Mouse (Mus musculus): ENCODE data around the gene Csn1s2b. TPM values are rescaled to one million over a fixed set of nuclear protein-coding genes. Genes with fewer than 3 reads are reported as not detected.
"Not testable (repeated sequence)": the region's sequence is repeated elsewhere in the genome, so short reads cannot be mapped to it uniquely, and the experiment has no call there.

Csn1s2b gene
- polyA plus RNA-seq (2012; rRNA removed): not detected in 2 replicates

DNA sequence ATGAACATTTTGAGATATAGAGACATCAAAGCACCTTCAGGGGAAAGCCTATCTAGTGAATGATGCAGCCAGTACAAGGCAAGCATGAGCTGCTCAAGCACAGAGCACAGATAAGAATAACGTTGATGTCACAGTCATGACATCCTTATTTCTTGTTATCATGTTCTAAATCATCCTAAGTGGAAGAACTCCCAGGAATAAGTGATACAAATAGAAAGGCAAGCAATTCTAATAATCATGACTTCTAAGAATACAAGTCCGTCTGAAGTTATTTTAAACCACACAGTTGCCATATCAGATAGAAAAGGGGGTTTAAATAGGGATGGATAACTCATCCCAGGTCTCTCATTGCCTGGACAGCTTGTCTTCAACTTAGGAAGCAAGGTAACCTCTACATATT lies at the start of gene Csn1s2b:
TSS of gene Csn1s2b (plus strand) at position 301 of the 400 bp plus-strand sequence.
- no peak within 1 kb of the TSS for H3K27ac ChIP-seq (ENCODE audit: insufficient read depth, low read length)
- no peak within 1 kb of the TSS for H3K4me3 ChIP-seq (replicated peaks; ENCODE audit: insufficient read depth, low read depth, low read length)
- TF ChIP-seq POLR2A (IDR thresholded peaks at IDR 0.05; ENCODE audit: borderline replicate concordance, insufficient read depth, low read length) (no peak), CTCF (IDR thresholded peaks at IDR 0.05; ENCODE audit: borderline replicate concordance, insufficient read depth, low read depth, low read length) (no peak)
- no peak for DNase-seq
- H3K4me1 ChIP-seq (ENCODE audit: control insufficient read depth, insufficient read depth, low read length): no peaks in the 10 kb centered on the region
- WGBS: 86% methylated on average over 2 of the region's 2 CpGs
- no peaks in the 10 kb centered on the region for H3K27me3 ChIP-seq (ENCODE audit: control insufficient read depth, insufficient read depth, low read length)

DNA sequence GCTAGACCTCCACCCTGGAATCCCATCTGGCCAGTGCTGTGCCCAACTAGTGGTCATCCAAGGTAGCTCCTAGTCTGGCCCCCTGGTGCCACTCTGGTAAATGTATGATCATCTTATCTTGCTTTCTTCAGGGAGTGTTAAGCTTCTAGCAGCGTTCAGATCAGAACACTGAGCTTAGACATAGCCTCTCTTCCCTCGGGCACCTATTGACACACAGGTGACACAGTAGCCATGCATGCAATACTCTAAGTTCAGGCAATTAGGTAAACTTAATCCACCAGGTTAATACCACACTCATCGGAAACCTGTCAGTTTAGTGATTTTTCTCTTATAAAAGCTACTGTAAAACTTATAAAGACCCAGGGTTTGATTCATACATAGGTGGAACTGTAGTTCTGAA lies 43.3 kb upstream of the Csn1s2b start:
- DNase-seq: no peak
- Histone ChIP-seq H3K4me3 (replicated peaks; ENCODE audit: insufficient read depth, low read depth, low read length) (no peak overlapping the region), H3K27me3 (ENCODE audit: control insufficient read depth, insufficient read depth, low read length) (no peaks in the 10 kb centered on the region), H3K4me1 (ENCODE audit: control insufficient read depth, insufficient read depth, low read length) (no peaks in the 10 kb centered on the region), H3K27ac (ENCODE audit: insufficient read depth, low read length) (no peak overlapping the region)
- no peak for TF ChIP-seq POLR2A (IDR thresholded peaks at IDR 0.05; ENCODE audit: borderline replicate concordance, insufficient read depth, low read length)
- no peak for TF ChIP-seq CTCF (IDR thresholded peaks at IDR 0.05; ENCODE audit: borderline replicate concordance, insufficient read depth, low read depth, low read length)
- 78% methylated on average over 3 of the region's 3 CpGs for WGBS

DNA sequence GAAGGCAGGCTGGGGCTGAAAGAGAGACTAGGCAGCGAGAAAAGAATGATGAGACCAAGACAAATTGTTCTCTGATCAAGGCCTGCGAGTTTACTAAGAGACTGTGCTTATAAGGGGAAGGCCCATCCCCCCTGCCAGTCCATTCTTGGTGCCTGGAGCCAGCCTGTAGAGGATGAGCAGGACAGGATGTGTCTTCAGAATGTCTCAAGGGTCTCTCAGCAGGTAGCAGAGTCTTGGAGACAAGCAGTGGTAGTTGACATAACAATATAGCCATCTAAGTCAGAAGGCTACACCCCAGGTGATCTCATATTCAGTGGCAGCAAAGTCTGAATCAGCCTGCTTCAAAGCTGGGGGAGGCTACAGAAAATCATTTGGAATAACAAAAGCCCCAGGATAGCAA lies 35.7 kb upstream of the Csn1s2b start:
- WGBS: 28% methylated on average over 2 of the region's 2 CpGs
- not testable (repeated sequence) for H3K4me1 ChIP-seq (ENCODE audit: control insufficient read depth, insufficient read depth, low read length); H3K27me3 ChIP-seq (ENCODE audit: control insufficient read depth, insufficient read depth, low read length); DNase-seq; H3K4me3 ChIP-seq (replicated peaks; ENCODE audit: insufficient read depth, low read depth, low read length); H3K27ac ChIP-seq (ENCODE audit: insufficient read depth, low read length)

DNA sequence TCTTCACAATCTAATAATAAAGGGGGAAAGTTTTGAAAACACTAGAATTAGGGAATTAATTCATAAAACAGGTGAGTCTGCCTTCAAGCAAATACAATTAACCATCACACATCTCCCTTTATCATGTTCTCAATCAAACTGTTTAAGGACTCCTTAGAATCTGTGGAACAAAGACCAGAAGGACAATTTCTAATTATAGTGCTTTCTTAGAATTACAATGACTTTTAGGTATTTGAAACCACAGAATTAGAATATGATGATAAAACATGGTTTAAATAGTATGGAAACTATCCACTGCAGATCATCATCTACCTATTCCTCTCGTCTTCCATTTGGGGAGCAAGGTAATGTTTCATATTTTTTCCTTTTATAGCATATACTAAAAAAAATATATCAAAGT lies 33.6 kb upstream of the Csn1s2b start, which contains the start of gene Csn1s2a:
TSS of gene Csn1s2a (plus strand) at position 301 of the 400 bp plus-strand sequence.
- no peak within 1 kb of the TSS for H3K4me3 ChIP-seq (replicated peaks; ENCODE audit: insufficient read depth, low read depth, low read length)
- H3K27me3 ChIP-seq (ENCODE audit: control insufficient read depth, insufficient read depth, low read length): no peaks in the 10 kb centered on the region
- no peak for TF ChIP-seq CTCF (IDR thresholded peaks at IDR 0.05; ENCODE audit: borderline replicate concordance, insufficient read depth, low read depth, low read length)
- TF ChIP-seq POLR2A (IDR thresholded peaks at IDR 0.05; ENCODE audit: borderline replicate concordance, insufficient read depth, low read length): no peak
- DNase-seq: no peak
- H3K4me1 ChIP-seq (ENCODE audit: control insufficient read depth, insufficient read depth, low read length): no peaks in the 10 kb centered on the region
- WGBS: 84% methylated on average over 1 of the region's 1 CpGs
- no peak within 1 kb of the TSS for H3K27ac ChIP-seq (ENCODE audit: insufficient read depth, low read length)

DNA sequence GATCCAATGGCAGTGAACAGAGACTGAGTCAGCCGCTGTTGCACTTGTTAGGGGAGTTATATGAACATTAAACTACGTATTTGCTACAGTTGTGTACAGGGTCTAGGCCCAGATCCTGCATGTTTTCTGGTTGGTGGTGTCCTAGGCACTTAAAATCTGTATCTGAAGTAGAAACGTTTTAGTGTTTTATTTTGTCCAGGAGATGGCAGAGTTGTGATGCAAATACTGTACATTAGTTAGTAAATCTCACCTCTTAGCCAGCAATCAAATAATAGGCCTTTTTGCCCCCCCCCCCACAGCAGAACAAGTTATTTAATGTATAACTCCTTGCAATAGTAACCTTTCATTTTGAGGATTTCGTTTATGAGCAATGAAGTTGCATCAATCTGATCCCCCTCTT lies 25.2 kb upstream of the Csn1s2b start:
- no peak for TF ChIP-seq CTCF (IDR thresholded peaks at IDR 0.05; ENCODE audit: borderline replicate concordance, insufficient read depth, low read depth, low read length)
- no peak for TF ChIP-seq POLR2A (IDR thresholded peaks at IDR 0.05; ENCODE audit: borderline replicate concordance, insufficient read depth, low read length)
- DNase-seq: no peak
- no peaks in the 10 kb centered on the region for H3K27me3 ChIP-seq (ENCODE audit: control insufficient read depth, insufficient read depth, low read length)
- no peaks in the 10 kb centered on the region for H3K4me1 ChIP-seq (ENCODE audit: control insufficient read depth, insufficient read depth, low read length)
- H3K27ac ChIP-seq (ENCODE audit: insufficient read depth, low read length): no peak overlapping the region
- H3K4me3 ChIP-seq (replicated peaks; ENCODE audit: insufficient read depth, low read depth, low read length): no peak overlapping the region
- WGBS: 61% methylated on average over 4 of the region's 4 CpGs

DNA sequence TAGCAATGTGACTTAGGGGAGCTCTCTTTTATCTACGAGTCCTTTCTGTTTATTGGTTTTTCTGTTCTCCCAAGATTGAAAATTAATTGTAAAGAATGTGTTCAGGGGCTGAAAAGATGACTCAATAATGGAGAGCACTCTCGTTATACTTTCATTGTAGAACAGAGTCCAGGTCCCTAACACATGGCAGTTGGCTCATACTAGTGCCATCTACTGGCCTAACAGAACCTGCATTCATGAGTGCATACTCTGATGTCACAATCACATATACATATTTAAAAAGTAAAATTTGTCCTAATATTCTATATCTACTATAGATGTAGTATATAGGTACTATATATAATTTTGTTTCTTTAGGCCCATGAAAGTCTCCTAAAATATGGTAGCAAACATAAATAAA lies 1.4 kb downstream of the Csn1s2b start:
- Histone ChIP-seq H3K4me3 (replicated peaks; ENCODE audit: insufficient read depth, low read depth, low read length) (no peak overlapping the region), H3K27me3 (ENCODE audit: control insufficient read depth, insufficient read depth, low read length) (no peaks in the 10 kb centered on the region), H3K4me1 (ENCODE audit: control insufficient read depth, insufficient read depth, low read length) (no peaks in the 10 kb centered on the region), H3K27ac (ENCODE audit: insufficient read depth, low read length) (no peak overlapping the region)
- DNase-seq: no peak
- TF ChIP-seq POLR2A (IDR thresholded peaks at IDR 0.05; ENCODE audit: borderline replicate concordance, insufficient read depth, low read length): no peak
- WGBS: 62% methylated on average over 2 of the region's 2 CpGs

DNA sequence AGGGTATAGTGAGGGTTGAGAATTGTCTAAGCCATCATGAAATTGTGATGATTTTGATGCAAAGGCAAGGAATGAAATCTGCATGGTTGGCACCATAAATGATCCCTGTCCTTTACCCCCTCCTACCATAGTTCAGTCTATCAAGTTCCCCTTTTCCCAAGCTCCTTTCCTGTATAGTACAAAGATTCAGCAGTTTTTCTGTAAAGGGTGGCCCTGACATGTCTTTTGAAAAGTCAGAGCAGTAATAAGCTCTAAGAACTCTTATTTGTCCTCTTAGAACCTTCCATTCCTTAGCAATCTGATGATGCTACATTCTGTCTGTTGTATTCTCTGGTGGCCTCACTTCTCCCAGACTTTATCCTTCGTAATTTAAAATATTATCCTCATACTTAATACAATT lies 17.5 kb downstream of the Csn1s2b start, which contains the start of gene Prr27:
TSS of gene Prr27 (plus strand) at position 301 of the 400 bp plus-strand sequence.
- Histone ChIP-seq H3K4me3 (replicated peaks; ENCODE audit: insufficient read depth, low read depth, low read length) (no peak within 1 kb of the TSS), H3K4me1 (ENCODE audit: control insufficient read depth, insufficient read depth, low read length) (no peaks in the 10 kb centered on the region), H3K27me3 (ENCODE audit: control insufficient read depth, insufficient read depth, low read length) (no peaks in the 10 kb centered on the region), H3K27ac (ENCODE audit: insufficient read depth, low read length) (no peak within 1 kb of the TSS)
- DNase-seq: no peak
- TF ChIP-seq POLR2A (IDR thresholded peaks at IDR 0.05; ENCODE audit: borderline replicate concordance, insufficient read depth, low read length) (no peak), CTCF (IDR thresholded peaks at IDR 0.05; ENCODE audit: borderline replicate concordance, insufficient read depth, low read depth, low read length) (no peak)
- WGBS: 61% methylated on average over 1 of the region's 1 CpGs

DNA sequence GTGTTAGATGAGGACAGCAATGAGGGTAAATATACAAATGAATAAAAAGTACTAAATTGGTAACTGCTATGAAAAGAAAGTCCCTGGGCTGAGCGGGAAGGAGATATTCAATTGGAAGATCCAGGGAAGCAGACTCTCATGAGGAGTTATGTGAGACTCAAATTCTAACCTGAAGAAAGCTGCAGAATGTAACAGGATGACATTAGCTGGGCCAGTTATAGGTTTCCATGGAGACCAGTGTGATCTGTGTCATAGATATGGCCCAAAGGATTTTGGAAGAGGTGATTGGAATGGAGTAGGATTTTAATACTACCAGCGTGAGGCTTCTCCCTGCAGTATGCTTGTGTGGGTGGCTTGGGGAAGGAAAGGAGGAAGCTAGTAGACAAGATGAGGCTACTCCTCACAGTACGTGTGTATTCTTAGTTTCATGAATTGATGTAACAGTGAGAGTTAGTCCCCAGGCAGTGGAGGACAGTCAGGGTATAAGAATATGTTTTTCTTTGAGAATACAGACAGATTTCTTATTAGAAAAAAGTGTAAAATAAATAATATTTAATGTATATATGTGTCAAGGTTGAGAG lies 47.3 kb downstream of the Csn1s2b start:
- Histone ChIP-seq H3K27me3 (ENCODE audit: control insufficient read depth, insufficient read depth, low read length) (no peaks in the 10 kb centered on the region), H3K27ac (ENCODE audit: insufficient read depth, low read length) (no peak overlapping the region), H3K4me1 (ENCODE audit: control insufficient read depth, insufficient read depth, low read length) (no peaks in the 10 kb centered on the region), H3K4me3 (replicated peaks; ENCODE audit: insufficient read depth, low read depth, low read length) (no peak overlapping the region)
- WGBS: 62% methylated on average over 3 of the region's 3 CpGs
- TF ChIP-seq CTCF (IDR thresholded peaks at IDR 0.05; ENCODE audit: borderline replicate concordance, insufficient read depth, low read depth, low read length) (no peak), POLR2A (IDR thresholded peaks at IDR 0.05; ENCODE audit: borderline replicate concordance, insufficient read depth, low read length) (no peak)
- no peak for DNase-seq

All from cerebellum, adult 2 months (tissue).